Mouse (Mus musculus) cerebellum, adult 2 months (tissue): ENCODE results near the gene Mrps14.

ENCODE experiments used
- CTCF ChIP-seq: fragments of 200-500 bp; IDR thresholded peaks from 2 replicates; pipeline ENCODE4 v1.5.1; 2011; ENCODE audit warnings: low read depth, mild to moderate bottlenecking, control low read depth, low read length, moderate library complexity, borderline replicate concordance; ENCODE audit not compliant: insufficient read depth
- POLR2A ChIP-seq: fragments of 200-500 bp; IDR thresholded peaks from 2 replicates; pipeline ENCODE4 v1.6.1; 2011; ENCODE audit warnings: low read length, control low read depth, borderline replicate concordance; ENCODE audit not compliant: insufficient read depth

- TF ChIP-seq POLR2A (no peak), CTCF (no peak)
Measured at GRCm38 (mm10) chr1:160231013-160231412, 36.0 kb downstream of the Mrps14 start.
